Mouse (Mus musculus) liver, adult 2 months (tissue): ENCODE data around the gene Scin.

ENCODE experiments used
- CTCF ChIP-seq: fragments of 200-500 bp; IDR thresholded peaks from 2 replicates; pipeline ENCODE4 v1.5.1; 2011; ENCODE audit warnings: low read depth, low read length, control low read depth
- POLR2A ChIP-seq: fragments of 200-500 bp; IDR thresholded peaks from 2 replicates; pipeline ENCODE4 v1.6.1; 2011; ENCODE audit warnings: low read length, control low read depth; ENCODE audit not compliant: insufficient read depth; ENCODE audit errors: extremely low read depth

DNA sequence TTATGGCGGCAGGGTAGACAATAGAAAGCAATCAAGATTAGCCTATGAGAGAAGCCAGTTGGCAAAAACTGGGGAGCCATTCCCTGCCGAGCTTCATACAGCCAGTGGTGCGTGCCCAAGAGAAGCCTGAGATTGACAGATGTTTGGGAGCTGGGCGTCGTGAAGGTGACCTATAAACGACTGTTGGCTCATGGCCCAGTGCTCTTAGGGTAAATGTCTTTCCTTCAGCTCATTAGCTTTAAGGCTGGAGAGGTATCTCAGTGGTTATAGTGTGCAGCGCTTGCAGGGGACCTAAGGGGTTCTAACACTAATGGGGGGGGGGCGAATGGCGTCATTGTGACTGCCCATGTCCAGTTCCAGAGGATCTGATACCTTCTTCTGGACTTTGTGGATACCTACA lies 118.0 kb downstream of the Scin start:
- TF ChIP-seq CTCF (no peak), POLR2A (no peak)
